Mouse (Mus musculus) embryonic facial prominence, embryonic 13.5 days (tissue): ENCODE results near the gene Pex5. TPM values are rescaled to one million over a fixed set of nuclear protein-coding genes. Genes with fewer than 3 reads are reported as not detected.

Experiments used
- ATAC-seq: fragments of 200-750 bp; cut with Nextera tagmentation; 2 replicates; pipeline ENCODE4 v1.8.0; 2017; ENCODE audit warnings: low read depth; ENCODE audit not compliant: insufficient number of reproducible peaks, insufficient read depth, low FRiP score, low TSS enrichment
- H3K27ac ChIP-seq: fragments of 300-500 bp; sonication (generic); 2 replicates; pipeline ENCODE4 v1.5.1; 2015; ENCODE audit warnings: moderate library complexity, mild to moderate bottlenecking, inconsistent platforms
- H3K27me3 ChIP-seq: fragments of 300-500 bp; sonication (generic); 2 replicates; pipeline ENCODE4 v1.6.1; 2015; ENCODE audit warnings: mild to moderate bottlenecking, inconsistent platforms
- H3K36me3 ChIP-seq: fragments of 300-500 bp; sonication (generic); 2 replicates; pipeline ENCODE4 v1.6.1; 2015; ENCODE audit warnings: mild to moderate bottlenecking, inconsistent platforms
- H3K4me1 ChIP-seq: fragments of 300-500 bp; sonication (generic); 2 replicates; pipeline ENCODE4 v1.6.1; 2015; ENCODE audit warnings: inconsistent platforms
- H3K4me2 ChIP-seq: fragments of 300-500 bp; sonication (generic); 2 replicates; pipeline ENCODE4 v1.6.1; 2015; ENCODE audit warnings: moderate library complexity, mild to moderate bottlenecking, inconsistent platforms
- H3K4me3 ChIP-seq: fragments of 300-500 bp; sonication (generic); 2 replicates; pipeline ENCODE4 v1.5.1; 2015; ENCODE audit warnings: mild to moderate bottlenecking, inconsistent platforms
- H3K9ac ChIP-seq: fragments of 300-500 bp; sonication (generic); 2 replicates; pipeline ENCODE4 v1.6.1; 2015; ENCODE audit warnings: mild to moderate bottlenecking, inconsistent platforms
- H3K9me3 ChIP-seq: fragments of 300-500 bp; sonication (generic); 2 replicates; pipeline ENCODE4 v1.6.1; 2016; ENCODE audit warnings: inconsistent platforms
- WGBS: fragments of 180-500 bp; shearing (Covaris S2); methylation state at CpG from one replicate; pipeline ENCODE4 v1.1.7; 2015; ENCODE audit warnings: mixed read lengths; 5-methylcytosine and 5-hydroxymethylcytosine counted together
- polyA plus RNA-seq: library from polyadenylated mRNA; unstranded; fragments of >200 nt; fragmentation: Nextera tagmentation; extraction: Ambion mirVana; gene quantifications from 2 replicates; pipeline ENCODE4 v1.2.1, GENCODE M21; 2015

Gene Pex5
- polyA plus RNA-seq, 1 experiment from 2014 or later = 47.5 TPM

DNA sequence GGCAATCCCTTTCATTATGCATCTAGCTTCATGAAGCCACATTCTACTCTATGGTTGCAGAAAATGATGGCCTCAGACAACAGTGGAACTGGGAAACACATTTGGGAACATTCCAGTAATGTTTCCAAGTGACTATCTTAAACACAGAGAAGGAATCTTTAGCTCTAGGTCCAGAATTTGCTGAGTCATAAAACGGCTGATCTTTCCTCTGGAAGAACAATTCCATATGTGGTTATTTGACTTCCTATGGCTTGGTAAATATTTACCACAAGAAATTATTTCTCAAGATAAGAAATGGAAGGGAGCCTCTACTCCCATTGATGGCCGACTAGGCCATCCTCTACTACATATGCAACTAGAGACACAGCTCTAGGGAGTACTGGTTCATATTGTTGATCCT is 61.6 kb downstream of the Pex5 start:
- no peak overlapping the region for H3K4me2 ChIP-seq
- H3K4me3 ChIP-seq = no peak overlapping the region
- no peaks in the 10 kb centered on the region for H3K4me1 ChIP-seq
- WGBS = 76% methylated on average over 2 of the region's 2 CpGs
- no peak overlapping the region for H3K9ac ChIP-seq
- no peaks in the 10 kb centered on the region for H3K36me3 ChIP-seq
- no peak for ATAC-seq
- H3K9me3 ChIP-seq = no peaks in the 10 kb centered on the region
- H3K27me3 ChIP-seq = no peaks in the 10 kb centered on the region
- no peak overlapping the region for H3K27ac ChIP-seq

Other genes with a start within 250 kb of the Pex5 start
- not detected in 2 replicates for gene Vmn2r27, start 183.2 kb downstream of the Pex5 start, polyA plus RNA-seq
- gene Cd163, start 110.4 kb downstream of the Pex5 start, polyA plus RNA-seq = 0.07 and 0.15 TPM in 2 replicates
- gene Clstn3, start 49.7 kb upstream of the Pex5 start, polyA plus RNA-seq = 11.6 and 11.7 TPM in 2 replicates
- 0.72 and 0.94 TPM in 2 replicates for gene C1rl, start 78.0 kb upstream of the Pex5 start, polyA plus RNA-seq
- 2.7 and 2.8 TPM in 2 replicates for gene C1ra, start 97.3 kb upstream of the Pex5 start, polyA plus RNA-seq
- 1.7 and 3.6 TPM in 2 replicates for gene C1s1, start 127.3 kb upstream of the Pex5 start, polyA plus RNA-seq
- not detected in 2 replicates for gene C1rb, start 155.2 kb upstream of the Pex5 start, polyA plus RNA-seq
- not detected in 2 replicates for gene C1s2, start 221.0 kb upstream of the Pex5 start, polyA plus RNA-seq
- gene Lpcat3, start 248.0 kb upstream of the Pex5 start, polyA plus RNA-seq = 52.0 and 59.3 TPM in 2 replicates